Mouse (Mus musculus): ENCODE measurements at regions not wholly inside any gene's neighbourhood (a gene's known extent, or its start where the extent isn't known, plus 50 kb on each side); places are given as distances from the start of the nearest gene placed in this dataset.

GRCm38 (mm10) chr11:25359723-25360122 is 850.8 kb downstream of the 5730522E02Rik start:
- Histone ChIP-seq H3K9me3 (ENCODE audit: control insufficient read depth, low read length) (no peaks in the 10 kb centered on the region), H3K4me3 (ENCODE audit: low read depth, low read length) (no peak overlapping the region), H3K4me2 (replicated peaks; ENCODE audit: low read depth, low read length) (no peak overlapping the region), H3K9ac (ENCODE audit: low read depth, low read length) (no peak overlapping the region), H3K4me1 (replicated peaks; ENCODE audit: control insufficient read depth, insufficient read depth, low read length) (no peaks in the 10 kb centered on the region; the same call in 1 of the 2 replicates), H3K27ac (ENCODE audit: low read depth, low read length) (no peak overlapping the region), H3K36me3 (ENCODE audit: control insufficient read depth, insufficient read depth, low read length) (no peaks in the 10 kb centered on the region), H3K27me3 (ENCODE audit: control insufficient read depth, insufficient read depth, low read length) (no peaks in the 10 kb centered on the region)
- ATAC-seq (ENCODE audit: low FRiP score) = no peak
- 87% methylated on average over 1 of the region's 1 CpGs for WGBS
- DNase-seq (ENCODE audit: low spot score) = no peak

DNA sequence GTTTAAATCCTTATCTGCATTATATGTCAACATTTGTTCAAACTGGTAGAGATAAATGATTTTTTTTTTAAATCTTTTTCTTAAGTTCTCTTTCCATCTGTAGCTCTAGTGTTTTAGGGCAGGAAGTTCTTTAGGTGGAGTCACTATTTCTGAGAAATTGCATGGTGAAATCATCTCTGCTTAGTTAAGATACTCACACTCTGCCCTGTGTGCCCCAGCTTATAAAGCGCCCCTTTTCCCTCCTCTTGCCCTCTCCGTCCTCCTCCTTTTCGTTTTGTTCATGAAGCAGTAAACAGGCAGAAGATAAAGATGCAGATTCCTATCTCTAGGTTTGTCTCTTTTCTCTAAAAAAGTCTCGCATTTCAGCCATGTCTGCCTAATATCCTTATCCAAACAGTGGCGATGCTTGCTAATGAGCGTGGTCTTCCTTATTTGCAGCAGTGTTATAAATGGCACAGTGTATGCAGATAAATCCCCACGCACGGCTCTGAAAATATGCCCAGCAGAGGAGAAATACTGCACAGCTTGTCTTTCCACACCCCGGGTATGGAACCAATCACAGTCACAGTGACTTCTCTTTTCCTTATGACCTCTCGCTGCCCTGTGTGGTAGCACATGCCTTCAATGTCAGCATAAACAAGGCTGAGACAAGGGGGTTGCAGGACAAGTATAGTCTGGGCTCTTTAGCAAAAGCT is 852.7 kb downstream of the 5730522E02Rik start:
- Histone ChIP-seq H3K36me3 (ENCODE audit: control insufficient read depth, insufficient read depth, low read length) (no peaks in the 10 kb centered on the region), H3K27ac (ENCODE audit: low read depth, low read length) (peak overlapping the region; percentile 92), H3K4me3 (ENCODE audit: low read depth, low read length) (no peak overlapping the region), H3K27me3 (ENCODE audit: control insufficient read depth, insufficient read depth, low read length) (no peaks in the 10 kb centered on the region), H3K4me1 (replicated peaks; ENCODE audit: control insufficient read depth, insufficient read depth, low read length) (no peaks in the 10 kb centered on the region; the same call in 1 of the 2 replicates), H3K4me2 (replicated peaks; ENCODE audit: low read depth, low read length) (peak overlapping the region; percentile 30), H3K9ac (ENCODE audit: low read depth, low read length) (peak overlapping the region; percentile 25; the same call in 1 of the 2 replicates), H3K9me3 (ENCODE audit: control insufficient read depth, low read length) (no peaks in the 10 kb centered on the region)
- WGBS = 18% methylated on average over 10 of the region's 10 CpGs
- ATAC-seq (ENCODE audit: low FRiP score) (peak; percentile 25; the same call in 1 of the 2 replicates), DNase-seq (ENCODE audit: low spot score) (peak; percentile 51)

- no peaks in the 10 kb centered on the region for H3K9me3 ChIP-seq (ENCODE audit: control insufficient read depth, low read length)
These were observed 853.6 kb downstream of the 5730522E02Rik start for GRCm38 (mm10) chr11:25356671-25357586.

DNA sequence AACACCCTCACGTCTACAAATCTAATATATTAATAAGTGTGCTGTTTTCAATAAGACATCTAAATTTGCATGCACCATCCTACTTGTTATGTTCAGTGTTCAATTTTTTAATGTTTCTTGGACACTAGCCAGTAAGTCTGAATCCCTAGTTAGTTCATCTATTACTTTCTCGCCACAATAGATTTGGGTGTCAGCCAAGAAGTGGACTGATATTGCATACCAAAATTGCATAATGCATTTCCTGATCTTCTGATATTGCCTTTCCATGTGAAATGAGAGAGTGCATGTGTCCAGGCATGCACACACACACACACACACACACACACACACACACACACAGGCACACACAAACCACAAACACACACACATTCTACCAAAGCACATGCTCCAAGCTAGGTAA is 874.9 kb downstream of the 5730522E02Rik start:
- no peaks in the 10 kb centered on the region for H3K9me3 ChIP-seq (ENCODE audit: control insufficient read depth, low read length)
- DNase-seq (ENCODE audit: low spot score) (no peak), ATAC-seq (ENCODE audit: low FRiP score) (no peak)
- WGBS = 86% methylated on average over 2 of the region's 2 CpGs
- H3K4me3 ChIP-seq (ENCODE audit: low read depth, low read length) = no peak overlapping the region
- no peak overlapping the region for H3K4me2 ChIP-seq (replicated peaks; ENCODE audit: low read depth, low read length)
- H3K9ac ChIP-seq (ENCODE audit: low read depth, low read length) = no peak overlapping the region
- no peaks in the 10 kb centered on the region for H3K36me3 ChIP-seq (ENCODE audit: control insufficient read depth, insufficient read depth, low read length)
- H3K27ac ChIP-seq (ENCODE audit: low read depth, low read length) = no peak overlapping the region
- H3K27me3 ChIP-seq (ENCODE audit: control insufficient read depth, insufficient read depth, low read length) = no peaks in the 10 kb centered on the region
- no peaks in the 10 kb centered on the region for H3K4me1 ChIP-seq (replicated peaks; ENCODE audit: control insufficient read depth, insufficient read depth, low read length)

More at GRCm38 (mm10) chr11:25356671-25357586, 853.6 kb downstream of the 5730522E02Rik start:
- peak; percentile 96 for ATAC-seq (ENCODE audit: low FRiP score)
- 3% methylated on average over 19 of the region's 19 CpGs for WGBS
- Histone ChIP-seq H3K27ac (ENCODE audit: low read depth, low read length) (peak overlapping the region; percentile 92), H3K9ac (ENCODE audit: low read depth, low read length) (no peak overlapping the region; the same call in 1 of the 2 replicates), H3K36me3 (ENCODE audit: control insufficient read depth, insufficient read depth, low read length) (no peaks in the 10 kb centered on the region), H3K4me2 (replicated peaks; ENCODE audit: low read depth, low read length) (peak overlapping the region; percentile 30), H3K4me3 (ENCODE audit: low read depth, low read length) (0 out of 2 replicates have a peak overlapping the region, but pooled peaks have one; percentile 4), H3K4me1 (replicated peaks; ENCODE audit: control insufficient read depth, insufficient read depth, low read length) (no peaks in the 10 kb centered on the region; the same call in 1 of the 2 replicates), H3K27me3 (ENCODE audit: control insufficient read depth, insufficient read depth, low read length) (no peaks in the 10 kb centered on the region)
- DNase-seq (ENCODE audit: low spot score) = peak; percentile 78

- Histone ChIP-seq H3K4me2 (replicated peaks; ENCODE audit: low read depth, low read length) (no peak overlapping the region), H3K27me3 (ENCODE audit: control insufficient read depth, insufficient read depth, low read length) (no peaks in the 10 kb centered on the region), H3K9me3 (ENCODE audit: control insufficient read depth, low read length) (no peaks in the 10 kb centered on the region), H3K4me1 (replicated peaks; ENCODE audit: control insufficient read depth, insufficient read depth, low read length) (no peaks in the 10 kb centered on the region), H3K9ac (ENCODE audit: low read depth, low read length) (no peak overlapping the region), H3K4me3 (ENCODE audit: low read depth, low read length) (no peak overlapping the region), H3K36me3 (ENCODE audit: control insufficient read depth, insufficient read depth, low read length) (no peaks in the 10 kb centered on the region), H3K27ac (ENCODE audit: low read depth, low read length) (no peak overlapping the region)
- DNase-seq (ENCODE audit: low spot score) = no peak
- 86% methylated on average over 4 of the region's 4 CpGs for WGBS
- no peak for ATAC-seq (ENCODE audit: low FRiP score)
These were observed 879.9 kb downstream of the 5730522E02Rik start for GRCm38 (mm10) chr11:25330696-25331095.

DNA sequence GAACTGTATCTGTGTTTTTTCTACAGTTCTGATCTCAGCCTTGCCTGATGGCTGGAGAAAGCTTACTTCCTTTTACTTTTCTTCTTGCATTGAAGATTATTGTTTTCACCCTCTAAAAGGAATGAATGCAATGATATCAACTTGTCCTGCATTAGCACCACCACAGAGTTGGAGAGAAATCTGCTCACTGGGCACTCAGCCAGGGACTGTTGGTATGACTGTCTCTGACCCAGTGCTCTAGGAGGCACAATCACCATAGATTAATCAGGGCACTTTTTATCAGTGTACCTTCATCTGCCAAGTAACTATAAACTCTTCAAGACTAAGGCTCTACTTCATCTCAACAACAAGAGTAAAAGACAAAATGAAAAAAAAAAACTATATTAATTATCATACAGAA is 888.1 kb downstream of the 5730522E02Rik start:
- Histone ChIP-seq H3K9ac (ENCODE audit: low read depth, low read length) (no peak overlapping the region), H3K27ac (ENCODE audit: low read depth, low read length) (no peak overlapping the region)
- ATAC-seq (ENCODE audit: low FRiP score) = no peak

GRCm38 (mm10) chr11:25321494-25321893 is 889.1 kb downstream of the 5730522E02Rik start:
- no peaks in the 10 kb centered on the region for H3K36me3 ChIP-seq (ENCODE audit: control insufficient read depth, insufficient read depth, low read length)
- ATAC-seq (ENCODE audit: low FRiP score) (no peak), DNase-seq (ENCODE audit: low spot score) (no peak)
- no peaks in the 10 kb centered on the region for H3K4me1 ChIP-seq (replicated peaks; ENCODE audit: control insufficient read depth, insufficient read depth, low read length)
- no peaks in the 10 kb centered on the region for H3K9me3 ChIP-seq (ENCODE audit: control insufficient read depth, low read length)
- H3K27ac ChIP-seq (ENCODE audit: low read depth, low read length) = no peak overlapping the region
- no peak overlapping the region for H3K9ac ChIP-seq (ENCODE audit: low read depth, low read length)
- H3K4me2 ChIP-seq (replicated peaks; ENCODE audit: low read depth, low read length) = no peak overlapping the region
- no peaks in the 10 kb centered on the region for H3K27me3 ChIP-seq (ENCODE audit: control insufficient read depth, insufficient read depth, low read length)
- no peak overlapping the region for H3K4me3 ChIP-seq (ENCODE audit: low read depth, low read length)
- WGBS = 87% methylated on average over 4 of the region's 4 CpGs

More for the DNA sequence above, 888.1 kb downstream of the 5730522E02Rik start:
- Histone ChIP-seq H3K36me3 (ENCODE audit: control insufficient read depth, insufficient read depth, low read length) (no peaks in the 10 kb centered on the region), H3K9me3 (ENCODE audit: control insufficient read depth, low read length) (no peaks in the 10 kb centered on the region), H3K4me1 (replicated peaks; ENCODE audit: control insufficient read depth, insufficient read depth, low read length) (no peaks in the 10 kb centered on the region), H3K4me2 (replicated peaks; ENCODE audit: low read depth, low read length) (no peak overlapping the region), H3K4me3 (ENCODE audit: low read depth, low read length) (no peak overlapping the region), H3K27me3 (ENCODE audit: control insufficient read depth, insufficient read depth, low read length) (no peaks in the 10 kb centered on the region)
- no peak for DNase-seq (ENCODE audit: low spot score)

- Histone ChIP-seq H3K27me3 (ENCODE audit: control insufficient read depth, insufficient read depth, low read length) (no peaks in the 10 kb centered on the region), H3K36me3 (ENCODE audit: control insufficient read depth, insufficient read depth, low read length) (no peaks in the 10 kb centered on the region), H3K27ac (ENCODE audit: low read depth, low read length) (no peak overlapping the region), H3K4me1 (replicated peaks; ENCODE audit: control insufficient read depth, insufficient read depth, low read length) (no peaks in the 10 kb centered on the region), H3K4me2 (replicated peaks; ENCODE audit: low read depth, low read length) (no peak overlapping the region), H3K9ac (ENCODE audit: low read depth, low read length) (no peak overlapping the region), H3K9me3 (ENCODE audit: control insufficient read depth, low read length) (no peaks in the 10 kb centered on the region), H3K4me3 (ENCODE audit: low read depth, low read length) (no peak overlapping the region)
- 80% methylated on average over 10 of the region's 10 CpGs for WGBS
- no peak for ATAC-seq (ENCODE audit: low FRiP score)
- DNase-seq (ENCODE audit: low spot score) = no peak
These were observed 895.9 kb downstream of the 5730522E02Rik start for GRCm38 (mm10) chr11:25314645-25315044.

All from hindbrain, embryonic 11.5 days (tissue).